Mouse (Mus musculus) heart, adult 2 months (tissue): ENCODE results near the gene Ptbp2.

Source experiments
- EP300 ChIP-seq: fragments of 200-500 bp; IDR thresholded peaks from 2 replicates; pipeline ENCODE4 v1.6.1; 2011; ENCODE audit warnings: low read depth, low read length, control low read depth; ENCODE audit not compliant: insufficient read depth
- POLR2A ChIP-seq: fragments of 200-500 bp; IDR thresholded peaks from 2 replicates; pipeline ENCODE4 v1.6.1; 2011; ENCODE audit warnings: mild to moderate bottlenecking, low read depth, low read length, control low read depth; ENCODE audit not compliant: insufficient read depth

- no peak for TF ChIP-seq POLR2A
- no peak for TF ChIP-seq EP300
Observed at GRCm38 (mm10) chr3:119746656-119747055, 37.6 kb downstream of the Ptbp2 start.
